ENCODE assay signal across 15 mouse cellular contexts in the genomic region with DNA sequence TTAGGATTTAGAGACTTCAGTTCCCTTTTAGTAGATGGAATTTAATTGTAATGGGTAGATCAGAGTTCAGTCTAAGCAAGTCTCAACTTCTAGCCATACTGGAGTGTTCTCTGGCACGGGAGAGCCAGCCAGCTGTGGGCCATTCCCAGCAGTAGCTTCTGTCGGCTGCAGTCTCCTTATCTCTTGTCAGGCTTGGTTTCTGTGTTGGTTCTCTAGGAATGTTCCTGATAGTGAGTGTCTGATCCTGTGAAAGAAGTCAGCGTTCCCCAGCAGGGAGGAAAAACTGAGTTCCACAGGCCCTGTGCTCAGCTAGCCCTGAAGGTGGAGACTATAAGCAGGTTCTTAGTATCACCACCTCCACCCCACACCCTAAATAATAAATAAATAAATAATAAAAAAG.
A peak's percentile ranks its signal among the peaks of the same experiment; 100 is the strongest.
DNase-seq lines count a peak whose midpoint lies in the region; ATAC-seq lines count a peak whose summit lies in the region.
"Had no signal": no experiment of that assay in that cellular context is flagged by ENCODE, and none has a peak within 500 bp of the region (broad histone marks: within the 10 kb centered on the region; RNA-seq: fewer than 3 reads in every experiment).

No protein-coding gene starts in this region.

- peaks cover 50% of the 10 kb centered on the region for H3K4me1 ChIP-seq in liver, embryonic 13.5 days (replicated peaks)
- peaks cover 54% of the 10 kb centered on the region for H3K4me1 ChIP-seq in liver, embryonic 12.5 days
- peaks cover 50% of the 10 kb centered on the region for H3K4me1 ChIP-seq in heart, embryonic 16.5 days (ENCODE audit: control insufficient read depth, insufficient read depth, low read length)
- peaks cover 37% of the 10 kb centered on the region for H3K4me1 ChIP-seq in intestine, embryonic 16.5 days (ENCODE audit: control insufficient read depth, insufficient read depth, low read length)

- 26% methylated on average over 3 of the region's 3 CpGs for WGBS in liver, embryonic 13.5 days (ENCODE audit: insufficient replicate concordance)
- 20% methylated on average over 3 of the region's 3 CpGs for WGBS in liver, embryonic 12.5 days (ENCODE audit: insufficient replicate concordance)
- WGBS in heart, embryonic 16.5 days: 13% methylated on average over 3 of the region's 3 CpGs
- 33% methylated on average over 3 of the region's 3 CpGs for WGBS in intestine, embryonic 16.5 days

- 0 out of 2 replicates have a peak overlapping the region, but pooled peaks have one; percentile 16 for H3K27ac ChIP-seq in liver, embryonic 13.5 days
- no peak overlapping the region for H3K27ac ChIP-seq in liver, embryonic 12.5 days
- peak overlapping the region; percentile 80 for H3K27ac ChIP-seq in heart, embryonic 16.5 days (ENCODE audit: low read length)
- H3K27ac ChIP-seq in intestine, embryonic 16.5 days (ENCODE audit: low read length): peak overlapping the region; percentile 46; the same call in 1 of the 2 replicates
- H3K27ac ChIP-seq: neural tube, embryonic 13.5 days had no signal

- H3K4me3 ChIP-seq in liver, embryonic 13.5 days (replicated peaks): no peak overlapping the region
- H3K4me3 ChIP-seq in liver, embryonic 12.5 days: no peak overlapping the region
- no peak overlapping the region for H3K4me3 ChIP-seq in heart, embryonic 16.5 days (ENCODE audit: low read length)
- no peak overlapping the region for H3K4me3 ChIP-seq in intestine, embryonic 16.5 days (ENCODE audit: low read length)
- H3K4me3 ChIP-seq: neural tube, embryonic 13.5 days had no signal

- H3K4me2 ChIP-seq in liver, embryonic 13.5 days: no peak overlapping the region
- no peak overlapping the region for H3K4me2 ChIP-seq in liver, embryonic 12.5 days
- H3K4me2 ChIP-seq in heart, embryonic 16.5 days (ENCODE audit: low read depth, low read length): peak overlapping the region; percentile 6; the same call in 1 of the 2 replicates
- no peak overlapping the region for H3K4me2 ChIP-seq in intestine, embryonic 16.5 days (ENCODE audit: low read depth, low read length)
- H3K4me2 ChIP-seq: liver, embryonic 11.5 days; neural tube, embryonic 13.5 days had no signal

- no peak overlapping the region for H3K9ac ChIP-seq in liver, embryonic 13.5 days
- H3K9ac ChIP-seq in liver, embryonic 12.5 days: no peak overlapping the region
- no peak overlapping the region for H3K9ac ChIP-seq in heart, embryonic 16.5 days (ENCODE audit: low read length)
- H3K9ac ChIP-seq in intestine, embryonic 16.5 days (ENCODE audit: low read depth, low read length): no peak overlapping the region
- H3K9ac ChIP-seq: forebrain, postnatal 0 days; neural tube, embryonic 13.5 days had no signal

- no peaks in the 10 kb centered on the region for H3K9me3 ChIP-seq in liver, embryonic 13.5 days (replicated peaks)
- H3K9me3 ChIP-seq in liver, embryonic 12.5 days (replicated peaks): no peaks in the 10 kb centered on the region
- H3K9me3 ChIP-seq in heart, embryonic 16.5 days (replicated peaks; ENCODE audit: control insufficient read depth, low read length): no peaks in the 10 kb centered on the region
- H3K9me3 ChIP-seq in intestine, embryonic 16.5 days (ENCODE audit: control insufficient read depth, low read length): no peaks in the 10 kb centered on the region
- H3K9me3 ChIP-seq: neural tube, embryonic 13.5 days had no signal

- no peaks in the 10 kb centered on the region for H3K27me3 ChIP-seq in liver, embryonic 13.5 days
- no peaks in the 10 kb centered on the region for H3K27me3 ChIP-seq in liver, embryonic 12.5 days (replicated peaks)
- no peaks in the 10 kb centered on the region for H3K27me3 ChIP-seq in heart, embryonic 16.5 days (ENCODE audit: control insufficient read depth, insufficient read depth, low read length)
- no peaks in the 10 kb centered on the region for H3K27me3 ChIP-seq in intestine, embryonic 16.5 days (replicated peaks; ENCODE audit: control insufficient read depth, insufficient read depth, low read length)
- H3K27me3 ChIP-seq: neural tube, embryonic 13.5 days had no signal

- H3K36me3 ChIP-seq in liver, embryonic 13.5 days: no peaks in the 10 kb centered on the region
- no peaks in the 10 kb centered on the region for H3K36me3 ChIP-seq in liver, embryonic 12.5 days
- no peaks in the 10 kb centered on the region for H3K36me3 ChIP-seq in heart, embryonic 16.5 days (ENCODE audit: control insufficient read depth, insufficient read depth)
- H3K36me3 ChIP-seq in intestine, embryonic 16.5 days (ENCODE audit: control insufficient read depth, insufficient read depth, low read length): no peaks in the 10 kb centered on the region
- H3K36me3 ChIP-seq: neural tube, embryonic 13.5 days had no signal

- no peak for ATAC-seq in liver, embryonic 13.5 days (ENCODE audit: low read depth)
- ATAC-seq in liver, embryonic 12.5 days: no peak
- peak; percentile 66 for ATAC-seq in heart, embryonic 16.5 days (replicated peaks; ENCODE audit: extremely low read depth, insufficient read depth, low FRiP score)
- peak; percentile 65 for ATAC-seq in intestine, embryonic 16.5 days
- ATAC-seq: CD4-positive, CD25-positive, alpha-beta regulatory T cell, adult 4 months; forebrain, postnatal 0 days had no signal

- no peak for DNase-seq in liver, embryonic 13.5 days
- DNase-seq in lung, postnatal 36 days: peak; percentile 54
- DNase-seq in gastrocnemius, postnatal 4 days (ENCODE audit: low spot score in 2 of 2): no peak
- no peak for DNase-seq in layer of hippocampus, adult 18-20 months (ENCODE audit: low spot score in 2 of 2)
- DNase-seq: adrenal gland, postnatal 25 days; cerebellum, adult 9-11 months; forebrain, postnatal 0 days; right cerebral cortex, postnatal 25 days; thymus, adult 2 months had no signal

Comparison
In these comparisons a context has a peak if more than half of its experiments do, and no peak if none do; other contexts are left out.
1. ATAC-seq: peak in heart, embryonic 16.5 days (single experiment) and intestine, embryonic 16.5 days (single experiment); none in liver, embryonic 13.5 days (single experiment) and liver, embryonic 12.5 days (single experiment).